Mouse (Mus musculus): ENCODE data around the gene Ninj2.
A peak's percentile ranks its signal among the peaks of the same experiment; 100 is the strongest.

The Ninj2 gene

GRCm38 (mm10) chr6:120202406-120202805 is 109.3 kb downstream of the Ninj2 start:
- DNase-seq, result no peak

- DNase-seq, result no peak
These were observed 113.4 kb downstream of the Ninj2 start for GRCm38 (mm10) chr6:120206586-120206985.

GRCm38 (mm10) chr6:120211536-120211935 is 118.4 kb downstream of the Ninj2 start:
- DNase-seq, result no peak

- DNase-seq, result no peak
These were observed 123.6 kb downstream of the Ninj2 start for GRCm38 (mm10) chr6:120216702-120217101.

GRCm38 (mm10) chr6:120219281-120219680 is 126.1 kb downstream of the Ninj2 start:
- no peak for DNase-seq

GRCm38 (mm10) chr6:120222669-120223068 is 129.5 kb downstream of the Ninj2 start:
- peak in 1 of 2 experiments; percentile 29 for DNase-seq

- no peak for DNase-seq
These were observed 132.2 kb downstream of the Ninj2 start for GRCm38 (mm10) chr6:120225355-120225754.

- DNase-seq, result no peak
These were observed 133.9 kb downstream of the Ninj2 start for GRCm38 (mm10) chr6:120227068-120227467.

- DNase-seq, result no peak
These were observed 136.7 kb downstream of the Ninj2 start for GRCm38 (mm10) chr6:120229806-120230205.

- DNase-seq, result no peak
These were observed 137.3 kb downstream of the Ninj2 start for GRCm38 (mm10) chr6:120230441-120230840.

- DNase-seq, result no peak
These were observed 139.7 kb downstream of the Ninj2 start for GRCm38 (mm10) chr6:120232885-120233284.

- no peak for DNase-seq
These were observed 142.7 kb downstream of the Ninj2 start for GRCm38 (mm10) chr6:120235874-120236273.

GRCm38 (mm10) chr6:120240461-120240860 is 147.3 kb downstream of the Ninj2 start:
- DNase-seq, result no peak

- DNase-seq, result no peak
These were observed 148.3 kb downstream of the Ninj2 start for GRCm38 (mm10) chr6:120241453-120241852.

GRCm38 (mm10) chr6:120242530-120242929 is 149.4 kb downstream of the Ninj2 start:
- DNase-seq, result no peak

GRCm38 (mm10) chr6:120243250-120243649 is 150.1 kb downstream of the Ninj2 start:
- DNase-seq, result no peak

GRCm38 (mm10) chr6:120246676-120247075 is 153.5 kb downstream of the Ninj2 start:
- no peak for DNase-seq

- no peak for DNase-seq
These were observed 156.7 kb downstream of the Ninj2 start for GRCm38 (mm10) chr6:120249831-120250230.

All from spleen, adult 18-20 months (tissue).